16 mouse cellular contexts compared by ENCODE assay signal in the genomic region with DNA sequence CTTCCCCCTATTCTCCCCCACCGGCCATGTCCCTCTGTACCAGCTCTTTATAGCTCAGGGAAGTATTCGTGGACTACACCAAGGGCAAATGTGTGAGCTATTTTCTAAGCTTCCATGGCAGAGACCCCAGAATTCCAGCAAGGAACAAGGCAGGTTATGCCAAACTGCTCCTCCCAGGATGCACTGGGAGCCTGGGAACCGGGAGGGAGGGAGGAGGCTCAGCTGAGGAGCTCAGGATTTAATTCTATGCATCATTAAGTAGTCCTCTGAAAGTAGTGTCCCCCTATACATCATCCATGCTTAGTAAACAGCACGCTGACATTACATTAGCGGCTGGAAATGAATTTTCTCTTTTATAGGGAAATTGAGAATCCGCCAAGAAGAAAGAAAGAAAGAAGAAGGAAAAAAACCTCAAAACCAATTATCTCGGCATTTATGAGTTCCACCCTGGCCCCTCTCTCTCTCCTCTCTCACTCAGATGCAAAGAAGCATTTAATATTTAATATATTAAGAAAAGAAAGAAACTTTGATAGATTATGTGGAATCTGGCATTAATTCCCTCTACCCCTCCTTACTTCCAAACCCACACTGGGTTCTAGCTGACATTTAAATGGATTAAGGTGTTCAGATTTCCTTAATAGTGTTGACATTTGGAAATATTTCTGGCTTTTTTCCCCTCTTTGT.
A peak's percentile ranks its signal among the peaks of the same experiment; 100 is the strongest.
DNase-seq lines count a peak whose midpoint lies in the region; ATAC-seq lines count a peak whose summit lies in the region.
"Had no signal": no experiment of that assay in that cellular context is flagged by ENCODE, and none has a peak within 500 bp of the region (broad histone marks: within the 10 kb centered on the region; RNA-seq: fewer than 3 reads in every experiment).

No protein-coding gene starts in this region.

- H3K27ac ChIP-seq in kidney, embryonic 14.5 days (ENCODE audit: low read depth, low read length), result peak overlapping the region; percentile 43; the same call in 1 of the 2 replicates
- no peak overlapping the region for H3K27ac ChIP-seq in forebrain, embryonic 16.5 days (ENCODE audit: low read length)
- peak overlapping the region; percentile 66 for H3K27ac ChIP-seq in hindbrain, embryonic 12.5 days
- H3K27ac ChIP-seq in midbrain, embryonic 15.5 days, result no peak overlapping the region
- H3K27ac ChIP-seq: heart, embryonic 15.5 days; liver, embryonic 13.5 days had no signal

- peak overlapping the region; percentile 22; the same call in 1 of the 2 replicates for H3K4me2 ChIP-seq in kidney, embryonic 14.5 days (replicated peaks; ENCODE audit: low read depth, low read length)
- H3K4me2 ChIP-seq in forebrain, embryonic 16.5 days (ENCODE audit: low read length), result peak overlapping the region; percentile 19; the same call in 1 of the 2 replicates
- H3K4me2 ChIP-seq in hindbrain, embryonic 12.5 days (replicated peaks), result no peak overlapping the region
- no peak overlapping the region; the same call in 1 of the 2 replicates for H3K4me2 ChIP-seq in midbrain, embryonic 15.5 days
- H3K4me2 ChIP-seq: heart, embryonic 15.5 days; liver, embryonic 13.5 days had no signal

- H3K4me3 ChIP-seq in kidney, embryonic 14.5 days (ENCODE audit: low read length), result no peak overlapping the region
- no peak overlapping the region for H3K4me3 ChIP-seq in forebrain, embryonic 16.5 days (replicated peaks; ENCODE audit: low read length)
- H3K4me3 ChIP-seq in hindbrain, embryonic 12.5 days, result no peak overlapping the region
- H3K4me3 ChIP-seq in midbrain, embryonic 15.5 days, result no peak overlapping the region
- H3K4me3 ChIP-seq: heart, embryonic 15.5 days; liver, embryonic 13.5 days; megakaryocyte, embryonic 14.5 days had no signal

- DNase-seq in kidney, postnatal 10 days, result no peak
- no peak for DNase-seq in gastrocnemius, postnatal 25 days
- DNase-seq in heart, adult 9 months (ENCODE audit: low spot score in 2 of 2), result no peak
- DNase-seq: adrenal gland, adult 2 months; cerebellum, adult 18-20 months; left cerebral cortex, postnatal 4 days; liver, embryonic 13.5 days; lung, postnatal 10 days had no signal

- no peaks in the 10 kb centered on the region for H3K9me3 ChIP-seq in kidney, embryonic 14.5 days (ENCODE audit: control insufficient read depth, low read length)
- no peaks in the 10 kb centered on the region for H3K9me3 ChIP-seq in forebrain, embryonic 16.5 days (ENCODE audit: control insufficient read depth, low read length)
- H3K9me3 ChIP-seq in hindbrain, embryonic 12.5 days (replicated peaks), result no peaks in the 10 kb centered on the region
- H3K9me3 ChIP-seq in midbrain, embryonic 15.5 days, result no peaks in the 10 kb centered on the region
- H3K9me3 ChIP-seq: heart, embryonic 15.5 days; liver, embryonic 13.5 days; megakaryocyte, embryonic 14.5 days had no signal

- H3K9ac ChIP-seq in kidney, embryonic 14.5 days (ENCODE audit: low read depth, low read length), result no peak overlapping the region
- no peak overlapping the region for H3K9ac ChIP-seq in forebrain, embryonic 16.5 days (replicated peaks; ENCODE audit: low read depth, low read length)
- H3K9ac ChIP-seq in hindbrain, embryonic 12.5 days, result no peak overlapping the region
- H3K9ac ChIP-seq in midbrain, embryonic 15.5 days, result no peak overlapping the region
- H3K9ac ChIP-seq: heart, embryonic 15.5 days; liver, embryonic 13.5 days had no signal

- H3K4me1 ChIP-seq in kidney, embryonic 14.5 days (ENCODE audit: control insufficient read depth, insufficient read depth, low read length), result peaks cover 15% of the 10 kb centered on the region
- H3K4me1 ChIP-seq in forebrain, embryonic 16.5 days (replicated peaks; ENCODE audit: control insufficient read depth, insufficient read depth, low read length), result peaks cover 6% of the 10 kb centered on the region
- H3K4me1 ChIP-seq in hindbrain, embryonic 12.5 days, result peaks cover 6% of the 10 kb centered on the region
- H3K4me1 ChIP-seq in midbrain, embryonic 15.5 days, result peaks cover 5% of the 10 kb centered on the region; the same call in 1 of the 2 replicates
- H3K4me1 ChIP-seq: heart, embryonic 15.5 days; liver, embryonic 13.5 days; megakaryocyte, embryonic 14.5 days had no signal

- 21% methylated on average over 7 of the region's 7 CpGs for WGBS in kidney, embryonic 14.5 days
- WGBS in forebrain, embryonic 16.5 days, result 35% methylated on average over 7 of the region's 7 CpGs
- WGBS in hindbrain, embryonic 12.5 days, result 40% methylated on average over 7 of the region's 7 CpGs
- 34% methylated on average over 7 of the region's 7 CpGs for WGBS in midbrain, embryonic 15.5 days

- no peaks in the 10 kb centered on the region for H3K36me3 ChIP-seq in kidney, embryonic 14.5 days (ENCODE audit: control insufficient read depth, insufficient read depth, low read length)
- H3K36me3 ChIP-seq in forebrain, embryonic 16.5 days (ENCODE audit: control insufficient read depth, insufficient read depth), result no peaks in the 10 kb centered on the region
- no peaks in the 10 kb centered on the region for H3K36me3 ChIP-seq in hindbrain, embryonic 12.5 days
- H3K36me3 ChIP-seq in midbrain, embryonic 15.5 days (replicated peaks), result no peaks in the 10 kb centered on the region
- H3K36me3 ChIP-seq: heart, embryonic 15.5 days; liver, embryonic 13.5 days had no signal

- no peaks in the 10 kb centered on the region for H3K27me3 ChIP-seq in kidney, embryonic 14.5 days (ENCODE audit: control insufficient read depth, insufficient read depth, low read length)
- no peaks in the 10 kb centered on the region for H3K27me3 ChIP-seq in forebrain, embryonic 16.5 days (replicated peaks; ENCODE audit: control insufficient read depth, insufficient read depth, low read length)
- H3K27me3 ChIP-seq in hindbrain, embryonic 12.5 days, result no peaks in the 10 kb centered on the region
- no peaks in the 10 kb centered on the region for H3K27me3 ChIP-seq in midbrain, embryonic 15.5 days (replicated peaks)
- H3K27me3 ChIP-seq: heart, embryonic 15.5 days; liver, embryonic 13.5 days had no signal

- ATAC-seq in kidney, embryonic 14.5 days (ENCODE audit: low FRiP score, low TSS enrichment), result peak; percentile 85; the same call in 1 of the 2 replicates
- ATAC-seq in forebrain, embryonic 16.5 days, result 0 out of 2 replicates have a peak, but pooled peaks have one; percentile 61
- ATAC-seq in hindbrain, embryonic 12.5 days (ENCODE audit: low FRiP score), result peak; percentile 93
- ATAC-seq in midbrain, embryonic 15.5 days (replicated peaks), result peak; percentile 73
- ATAC-seq: CD4-positive, CD25-positive, alpha-beta regulatory T cell, adult 4 months; inflammation-experienced regulatory T-cells, adult 6 months had no signal

Comparison
In these comparisons a context has a peak if more than half of its experiments do, and no peak if none do; other contexts are left out.
1. H3K27ac ChIP-seq: peak in kidney, embryonic 14.5 days (single experiment) and hindbrain, embryonic 12.5 days (single experiment); none in forebrain, embryonic 16.5 days (single experiment) and midbrain, embryonic 15.5 days (single experiment).
2. H3K4me2 ChIP-seq: peak in kidney, embryonic 14.5 days (single experiment) and forebrain, embryonic 16.5 days (single experiment); none in hindbrain, embryonic 12.5 days (single experiment) and midbrain, embryonic 15.5 days (single experiment).
3. Peak in every context shown above with its lines, with median percentiles within 50 percentile points of each other: ATAC-seq.